Mouse (Mus musculus): ENCODE data around the gene Hoxa11. TPM values are rescaled to one million over a fixed set of nuclear protein-coding genes. Genes with fewer than 3 reads are reported as not detected.

Gene Hoxa11
- polyA plus RNA-seq, 1 experiment = not detected

DNA sequence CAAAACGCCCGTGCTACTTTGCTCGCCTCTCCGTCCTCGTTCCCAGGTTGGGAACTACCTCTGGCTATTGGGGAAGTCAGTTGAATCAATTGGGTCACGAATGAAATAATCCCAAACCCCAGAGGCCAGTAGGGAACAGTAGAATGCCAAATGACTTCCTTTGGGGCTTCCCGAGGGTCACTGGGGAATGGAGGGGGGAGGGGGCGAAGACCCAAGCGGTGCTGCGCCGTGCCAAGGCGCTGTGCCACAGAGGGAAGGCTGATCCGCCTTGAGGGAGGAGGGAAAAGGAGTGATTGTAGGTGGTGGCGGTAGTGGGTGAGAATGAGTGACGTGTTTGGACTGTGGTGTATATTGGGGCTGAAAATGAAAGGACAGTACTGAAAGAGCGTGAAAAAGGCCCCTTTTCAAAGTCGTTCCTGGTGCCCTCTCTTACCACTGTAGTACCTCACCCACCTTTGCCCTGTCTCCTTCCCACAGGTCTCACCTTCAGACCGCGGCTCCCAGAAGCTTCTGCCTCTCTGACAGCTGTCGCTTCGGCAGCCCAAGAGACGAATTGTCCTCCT, 33.0 kb downstream of the Hoxa11 start:
- no peak overlapping the region for H3K27ac ChIP-seq (ENCODE audit: insufficient read depth, low read length)
- peaks cover 46% of the 10 kb centered on the region for H3K27me3 ChIP-seq (ENCODE audit: control insufficient read depth, insufficient read depth, low read length, poor library complexity, severe bottlenecking)
- TF ChIP-seq EP300 (IDR thresholded peaks at IDR 0.05; ENCODE audit: insufficient read depth, low read depth, low read length) = no peak
- no peak for TF ChIP-seq POLR2A (IDR thresholded peaks at IDR 0.05; ENCODE audit: insufficient read depth, low read length)
- no peak for TF ChIP-seq CTCF (IDR thresholded peaks at IDR 0.05; ENCODE audit: low read depth, low read length)
- no peaks in the 10 kb centered on the region for H3K9me3 ChIP-seq (replicated peaks; ENCODE audit: control insufficient read depth, insufficient read depth, low read length, poor library complexity, severe bottlenecking)
- no peaks in the 10 kb centered on the region for H3K4me1 ChIP-seq (ENCODE audit: control insufficient read depth, insufficient read depth, low read length)
- no peaks in the 10 kb centered on the region for H3K36me3 ChIP-seq (ENCODE audit: control insufficient read depth, insufficient read depth, low read length, poor library complexity, severe bottlenecking)
- no peak overlapping the region for H3K9ac ChIP-seq (ENCODE audit: low read depth, poor library complexity, severe bottlenecking)
- H3K4me3 ChIP-seq (ENCODE audit: low read depth, low read length) = no peak overlapping the region

DNA sequence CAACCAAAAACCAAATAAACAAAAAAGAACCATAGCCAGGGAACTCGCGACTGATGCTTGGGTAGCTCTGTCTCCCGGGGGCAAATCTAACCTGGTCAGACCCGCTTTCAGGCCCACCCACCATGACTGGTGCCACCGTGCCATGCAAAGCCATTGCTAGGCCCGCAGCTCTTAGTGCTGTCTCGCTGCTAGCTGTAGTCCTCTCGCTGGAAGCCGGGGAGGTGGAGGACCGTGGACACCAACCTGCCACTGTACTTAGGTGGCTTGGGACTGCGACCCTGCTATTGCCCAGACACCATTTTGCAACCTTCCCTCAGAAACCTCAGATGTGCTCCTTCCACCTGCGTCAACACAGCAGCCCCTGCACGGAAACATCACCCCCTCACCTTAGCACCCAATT, 33.6 kb downstream of the Hoxa11 start:
- Histone ChIP-seq H3K36me3 (ENCODE audit: control insufficient read depth, insufficient read depth, low read length, poor library complexity, severe bottlenecking) (no peaks in the 10 kb centered on the region), H3K9me3 (replicated peaks; ENCODE audit: control insufficient read depth, insufficient read depth, low read length, poor library complexity, severe bottlenecking) (no peaks in the 10 kb centered on the region), H3K9ac (ENCODE audit: low read depth, poor library complexity, severe bottlenecking) (no peak overlapping the region), H3K4me1 (ENCODE audit: control insufficient read depth, insufficient read depth, low read length) (no peaks in the 10 kb centered on the region), H3K4me3 (ENCODE audit: low read depth, low read length) (no peak overlapping the region), H3K27ac (ENCODE audit: insufficient read depth, low read length) (no peak overlapping the region), H3K27me3 (ENCODE audit: control insufficient read depth, insufficient read depth, low read length, poor library complexity, severe bottlenecking) (peaks cover 47% of the 10 kb centered on the region)
- no peak for TF ChIP-seq CTCF (IDR thresholded peaks at IDR 0.05; ENCODE audit: low read depth, low read length)
- no peak for TF ChIP-seq POLR2A (IDR thresholded peaks at IDR 0.05; ENCODE audit: insufficient read depth, low read length)
- no peak for TF ChIP-seq EP300 (IDR thresholded peaks at IDR 0.05; ENCODE audit: insufficient read depth, low read depth, low read length)

DNA sequence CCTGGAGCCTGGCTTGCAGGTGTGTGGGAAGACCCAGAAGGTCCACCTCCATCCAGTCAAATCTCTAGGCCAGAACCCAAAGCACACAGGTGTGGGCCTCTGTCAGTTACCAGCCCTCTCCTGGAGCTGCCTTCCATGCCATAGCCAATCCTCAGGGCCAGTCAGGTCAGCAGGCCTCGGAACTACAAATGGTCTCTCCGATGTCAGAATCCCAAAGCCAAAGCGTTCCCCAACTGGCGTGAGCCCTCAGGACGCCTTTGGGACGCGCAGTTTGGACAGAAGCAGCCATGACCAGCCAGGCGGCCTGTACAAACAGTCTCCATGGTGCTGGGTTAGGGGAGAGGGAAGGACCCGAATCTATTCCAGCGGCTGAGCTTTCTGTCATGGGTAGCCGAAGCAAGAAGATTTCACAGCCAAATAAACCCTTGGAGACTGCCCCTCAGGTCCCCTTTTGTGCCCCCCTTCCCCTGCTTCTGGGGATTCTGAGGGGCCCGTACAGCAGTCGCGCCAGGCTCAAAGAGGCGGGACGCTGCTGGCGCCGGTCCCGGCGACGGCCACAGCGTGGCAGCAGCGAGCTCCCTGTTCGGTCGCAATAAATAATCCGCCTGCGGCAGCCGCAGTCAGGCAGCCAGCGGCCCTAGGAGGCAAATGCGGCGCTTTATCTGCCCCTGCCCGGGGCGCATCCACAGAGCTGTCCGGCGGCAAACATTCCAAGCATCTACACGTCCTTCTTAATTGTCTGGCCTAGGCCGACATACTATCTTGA, 34.3 kb downstream of the Hoxa11 start:
- no peaks in the 10 kb centered on the region for H3K36me3 ChIP-seq (ENCODE audit: control insufficient read depth, insufficient read depth, low read length, poor library complexity, severe bottlenecking)
- no peaks in the 10 kb centered on the region for H3K4me1 ChIP-seq (ENCODE audit: control insufficient read depth, insufficient read depth, low read length)
- TF ChIP-seq POLR2A (IDR thresholded peaks at IDR 0.05; ENCODE audit: insufficient read depth, low read length) = no peak
- TF ChIP-seq CTCF (IDR thresholded peaks at IDR 0.05; ENCODE audit: low read depth, low read length) = peak; percentile 61
- H3K9me3 ChIP-seq (replicated peaks; ENCODE audit: control insufficient read depth, insufficient read depth, low read length, poor library complexity, severe bottlenecking) = no peaks in the 10 kb centered on the region
- no peak overlapping the region for H3K27ac ChIP-seq (ENCODE audit: insufficient read depth, low read length)
- H3K27me3 ChIP-seq (ENCODE audit: control insufficient read depth, insufficient read depth, low read length, poor library complexity, severe bottlenecking) = peaks cover 41% of the 10 kb centered on the region
- H3K9ac ChIP-seq (ENCODE audit: low read depth, poor library complexity, severe bottlenecking) = no peak overlapping the region
- H3K4me3 ChIP-seq (ENCODE audit: low read depth, low read length) = no peak overlapping the region

DNA sequence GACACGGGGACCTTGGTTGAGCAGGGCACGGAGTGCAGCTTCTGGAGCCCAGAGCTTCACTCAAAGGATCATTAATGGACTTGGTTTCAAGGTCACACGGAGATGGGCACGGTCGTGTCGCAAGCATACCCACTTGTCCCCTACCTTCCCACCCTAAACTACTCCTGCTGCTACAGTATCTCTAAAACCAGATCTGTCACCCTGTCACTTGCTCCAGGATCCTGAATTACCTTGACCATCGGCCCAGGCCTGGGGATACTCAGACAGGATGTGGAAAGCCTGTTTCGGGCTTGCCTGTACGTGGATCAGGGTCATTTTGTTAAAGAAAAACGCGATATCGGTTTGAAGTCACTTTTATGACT, 35.9 kb downstream of the Hoxa11 start:
- Histone ChIP-seq H3K27ac (ENCODE audit: insufficient read depth, low read length) (no peak overlapping the region), H3K4me3 (ENCODE audit: low read depth, low read length) (no peak overlapping the region), H3K4me1 (ENCODE audit: control insufficient read depth, insufficient read depth, low read length) (no peaks in the 10 kb centered on the region), H3K9me3 (replicated peaks; ENCODE audit: control insufficient read depth, insufficient read depth, low read length, poor library complexity, severe bottlenecking) (no peaks in the 10 kb centered on the region), H3K9ac (ENCODE audit: low read depth, poor library complexity, severe bottlenecking) (no peak overlapping the region), H3K36me3 (ENCODE audit: control insufficient read depth, insufficient read depth, low read length, poor library complexity, severe bottlenecking) (no peaks in the 10 kb centered on the region), H3K27me3 (ENCODE audit: control insufficient read depth, insufficient read depth, low read length, poor library complexity, severe bottlenecking) (peaks cover 37% of the 10 kb centered on the region)
- no peak for TF ChIP-seq CTCF (IDR thresholded peaks at IDR 0.05; ENCODE audit: low read depth, low read length)
- TF ChIP-seq EP300 (IDR thresholded peaks at IDR 0.05; ENCODE audit: insufficient read depth, low read depth, low read length) = no peak
- no peak for TF ChIP-seq POLR2A (IDR thresholded peaks at IDR 0.05; ENCODE audit: insufficient read depth, low read length)

DNA sequence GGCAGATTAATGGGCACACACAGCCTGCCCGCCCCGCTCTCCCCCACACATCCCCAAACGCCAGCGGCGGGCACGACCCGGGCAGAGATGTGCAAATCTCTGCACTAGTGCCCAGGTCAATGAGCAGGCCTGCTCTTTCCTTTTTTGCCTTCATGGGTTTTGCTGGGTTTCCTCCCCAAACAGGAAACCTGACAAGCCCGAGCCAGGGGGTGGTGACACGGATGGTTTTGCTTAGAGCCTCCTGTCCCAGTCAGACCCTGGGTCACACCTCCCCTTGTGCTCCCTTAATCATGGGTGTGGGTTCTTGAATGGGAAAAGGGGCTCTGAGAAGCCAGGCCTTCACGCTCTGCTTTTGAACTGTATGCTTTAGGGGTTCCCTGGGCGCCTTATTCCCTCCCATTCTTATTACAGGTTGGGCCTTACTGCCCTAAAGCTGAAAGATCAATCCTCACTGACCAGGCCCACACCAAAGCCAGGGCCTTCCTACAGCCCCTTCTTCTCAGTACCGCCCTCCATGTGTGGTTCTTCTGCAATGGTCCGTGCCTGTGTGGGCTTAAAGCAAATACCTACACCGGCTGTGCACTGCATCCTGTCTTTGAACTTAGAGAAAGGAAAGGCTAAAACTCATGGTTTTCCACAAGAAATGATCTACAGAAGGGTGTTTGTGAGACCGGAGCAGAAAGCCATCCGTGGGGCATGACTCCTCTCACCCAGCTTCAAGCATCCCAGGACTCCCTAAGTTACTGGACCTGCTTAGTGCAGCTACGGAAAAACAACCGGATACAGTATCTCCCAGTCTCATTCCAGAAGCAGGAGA, 36.5 kb downstream of the Hoxa11 start:
- Histone ChIP-seq H3K27ac (ENCODE audit: insufficient read depth, low read length) (no peak overlapping the region), H3K4me1 (ENCODE audit: control insufficient read depth, insufficient read depth, low read length) (no peaks in the 10 kb centered on the region), H3K36me3 (ENCODE audit: control insufficient read depth, insufficient read depth, low read length, poor library complexity, severe bottlenecking) (no peaks in the 10 kb centered on the region), H3K9me3 (replicated peaks; ENCODE audit: control insufficient read depth, insufficient read depth, low read length, poor library complexity, severe bottlenecking) (no peaks in the 10 kb centered on the region), H3K9ac (ENCODE audit: low read depth, poor library complexity, severe bottlenecking) (peak overlapping the region; percentile 9), H3K4me3 (ENCODE audit: low read depth, low read length) (peak overlapping the region; percentile 29), H3K27me3 (ENCODE audit: control insufficient read depth, insufficient read depth, low read length, poor library complexity, severe bottlenecking) (peaks cover 37% of the 10 kb centered on the region)
- TF ChIP-seq CTCF (IDR thresholded peaks at IDR 0.05; ENCODE audit: low read depth, low read length) (no peak), EP300 (IDR thresholded peaks at IDR 0.05; ENCODE audit: insufficient read depth, low read depth, low read length) (no peak), POLR2A (IDR thresholded peaks at IDR 0.05; ENCODE audit: insufficient read depth, low read length) (no peak)

Measured in ES-Bruce4 (cell line).